Mouse (Mus musculus): ENCODE data around the gene Tut7.

Gene Tut7

DNA sequence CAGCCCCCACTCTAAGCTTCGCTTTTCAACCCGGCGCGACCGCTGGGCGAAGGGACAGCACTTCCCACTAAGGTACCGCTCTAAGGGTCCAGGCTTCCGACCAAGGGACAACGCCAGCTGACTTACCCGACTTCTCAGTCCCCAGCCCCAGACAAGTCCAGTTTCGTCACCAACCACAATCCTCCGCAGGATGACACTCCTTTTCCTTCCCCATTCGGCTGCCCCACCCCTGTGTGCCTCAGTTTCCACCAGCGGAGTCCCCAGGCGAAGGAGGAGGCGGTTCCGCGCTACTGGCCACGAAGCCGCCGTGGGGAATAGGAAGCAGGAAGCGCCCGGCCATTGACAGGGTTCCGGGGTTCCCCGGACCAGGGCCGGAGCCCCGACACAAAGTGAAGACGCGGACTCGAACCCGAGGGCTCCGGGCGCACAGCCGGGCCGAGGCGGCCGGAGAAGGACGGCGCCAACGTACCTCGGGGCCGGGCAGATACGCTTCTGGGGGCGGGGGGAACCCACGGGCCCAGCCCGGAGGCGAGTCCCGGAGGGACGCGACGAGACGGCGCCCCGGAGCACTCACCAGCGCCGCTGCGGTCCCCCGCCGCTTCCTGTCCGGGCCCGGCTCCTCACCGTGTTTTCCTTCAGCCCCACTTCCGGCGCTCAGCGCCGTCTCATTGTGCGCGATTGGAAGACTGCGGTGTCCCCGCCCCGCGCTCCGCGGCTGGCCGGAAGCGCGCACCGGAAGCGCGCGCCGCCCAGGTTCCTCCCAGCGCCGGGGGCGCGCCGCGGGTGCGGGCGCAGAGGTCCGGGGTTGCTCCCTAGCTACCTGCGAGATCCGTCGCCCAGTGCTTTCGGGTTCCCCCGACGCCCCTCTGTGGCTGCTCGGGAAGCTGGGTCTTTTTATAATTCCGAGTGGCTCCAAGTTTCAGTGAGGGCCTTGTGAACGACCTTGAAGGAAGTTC, at the start of gene Tut7:
Gene Tut7, minus strand, starts transcription at position 641 of the 956 bp plus-strand sequence.
- in situ Hi-C loops (cut with MboI; ENCODE audit: unreplicated experiment in 2 of 2): loop anchor here (25.0 kb wide), 3 partner anchors 1435 to 1660 kb away; partner anchors contain the start of genes 2210016F16Rik (in 1 of the 2) and Idnk (in 1 of the 2)

DNA sequence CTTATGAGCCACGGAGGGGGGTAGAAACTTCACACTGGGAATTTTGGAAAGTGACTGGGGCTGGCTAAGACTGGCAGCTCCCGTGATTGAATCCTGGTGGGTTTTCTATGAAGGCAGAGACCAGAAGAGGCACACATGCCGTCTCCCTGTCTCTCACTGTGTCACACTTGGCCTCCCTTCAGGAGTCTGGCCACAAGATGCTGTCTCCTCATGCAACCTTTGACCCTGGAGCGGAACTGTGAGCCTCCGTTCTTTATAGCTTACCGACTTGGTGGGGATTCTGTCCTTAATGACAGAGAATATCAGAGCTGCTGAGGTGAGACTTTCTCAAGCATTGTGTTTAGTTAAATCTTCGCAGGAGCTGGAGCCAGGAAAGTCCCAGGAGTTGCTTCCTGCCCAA, 49.5 kb upstream of the Tut7 start:
- in situ Hi-C loops (cut with MboI; ENCODE audit: unreplicated experiment in 2 of 2): no loop called here

GRCm38 (mm10) chr13:59870004-59870403, 47.1 kb upstream of the Tut7 start:
- in situ Hi-C loops (cut with MboI; ENCODE audit: unreplicated experiment in 2 of 2): no loop called here

DNA sequence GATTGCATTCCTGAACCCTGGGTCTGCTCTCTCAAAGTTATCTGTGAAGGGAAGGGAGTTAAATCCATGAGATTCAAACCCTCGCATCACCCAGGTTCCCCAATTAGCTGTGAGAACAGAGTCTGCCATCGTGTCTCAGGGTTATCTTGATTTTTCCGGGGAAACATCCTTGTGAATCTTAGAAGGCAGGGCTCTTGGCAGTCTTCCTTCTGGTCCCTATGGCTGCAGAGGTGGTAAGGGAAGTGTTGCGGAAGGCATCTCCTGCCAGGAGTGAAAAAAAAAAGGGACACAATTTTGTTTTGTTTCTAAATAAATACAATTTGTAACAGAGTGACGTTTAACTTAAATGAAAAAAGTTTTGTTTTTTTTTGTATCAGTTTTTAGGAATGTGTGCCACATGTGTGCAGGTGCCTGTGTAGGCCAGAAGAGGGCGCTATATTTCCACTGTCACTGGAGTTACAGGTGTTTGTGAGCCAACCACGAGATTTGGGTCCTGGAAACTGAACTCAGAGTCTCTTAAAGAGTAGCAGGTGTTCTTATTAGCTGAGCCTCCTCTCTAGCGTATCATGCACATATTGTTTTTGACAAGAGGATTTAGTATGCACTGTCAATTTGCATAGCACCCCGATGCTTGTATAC, 45.2 kb upstream of the Tut7 start:
- in situ Hi-C loops (cut with MboI; ENCODE audit: unreplicated experiment in 2 of 2): no loop called here

- in situ Hi-C loops (cut with MboI; ENCODE audit: unreplicated experiment in 2 of 2): no loop called here
These were observed 44.2 kb upstream of the Tut7 start for GRCm38 (mm10) chr13:59867103-59867502.

DNA sequence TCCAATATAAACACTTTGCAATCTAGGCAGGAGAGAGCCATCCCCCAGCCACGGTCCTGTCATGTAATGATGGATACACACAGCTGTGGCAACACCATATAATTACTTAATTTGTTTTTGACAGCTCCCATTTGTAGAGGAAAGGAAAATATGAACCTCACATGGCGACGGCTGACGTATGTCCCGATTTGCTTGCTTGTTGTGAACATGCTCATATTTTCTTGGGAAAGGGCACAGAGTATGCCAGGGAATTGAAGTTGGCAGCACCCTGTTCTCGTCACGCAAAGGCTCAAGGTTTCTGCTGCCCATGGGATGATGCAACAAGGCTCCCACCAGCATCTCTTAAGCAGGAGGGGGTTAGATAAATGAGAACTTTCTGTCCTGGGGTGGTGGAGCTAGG, 36.6 kb upstream of the Tut7 start:
- in situ Hi-C loops (cut with MboI; ENCODE audit: unreplicated experiment in 2 of 2): loop anchor here (10.0 kb wide), 2 partner anchors 885 to 1385 kb away; no protein-coding TSS in a partner anchor

GRCm38 (mm10) chr13:59856286-59857070, 33.5 kb upstream of the Tut7 start:
- in situ Hi-C loops (cut with MboI; ENCODE audit: unreplicated experiment in 2 of 2): loop anchor here (10.0 kb wide), 2 partner anchors 888 to 1388 kb away; no protein-coding TSS in a partner anchor

- in situ Hi-C loops (cut with MboI; ENCODE audit: unreplicated experiment in 2 of 2): loop anchor here (10.0 kb wide), 2 partner anchors 891 to 1391 kb away; no protein-coding TSS in a partner anchor
These were observed 30.5 kb upstream of the Tut7 start for GRCm38 (mm10) chr13:59853471-59853870.

- in situ Hi-C loops (cut with MboI; ENCODE audit: unreplicated experiment in 2 of 2): loop anchor here (10.0 kb wide), 2 partner anchors 894 to 1394 kb away; no protein-coding TSS in a partner anchor
These were observed 27.4 kb upstream of the Tut7 start for GRCm38 (mm10) chr13:59850373-59850772.

- in situ Hi-C loops (cut with MboI; ENCODE audit: unreplicated experiment in 2 of 2): loop anchor here (5.0 to 25.0 kb wide), 5 partner anchors 620 to 1832 kb away; no protein-coding TSS in a partner anchor
These were observed 21.7 kb upstream of the Tut7 start for GRCm38 (mm10) chr13:59844661-59845060.

DNA sequence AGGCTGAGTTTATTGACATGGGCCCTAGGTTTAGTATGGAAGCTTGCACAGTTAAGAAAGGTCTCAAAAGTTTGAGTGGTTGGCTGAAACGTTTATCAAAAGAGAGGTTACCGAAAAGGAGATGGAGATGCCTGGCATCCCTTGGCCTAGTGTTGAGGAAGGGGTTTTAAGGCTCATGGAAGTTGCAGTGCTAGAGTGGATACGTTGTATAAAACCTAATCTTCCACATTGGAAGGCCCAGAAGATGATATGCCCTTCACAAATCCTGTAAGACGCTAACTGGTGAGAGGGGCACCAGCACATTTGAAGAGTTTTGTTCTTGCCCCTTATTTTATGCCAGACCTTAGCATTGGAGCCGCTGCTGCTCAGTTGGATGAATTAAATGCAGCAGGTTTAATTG, 21.0 kb upstream of the Tut7 start:
- in situ Hi-C loops (cut with MboI; ENCODE audit: unreplicated experiment in 2 of 2): loop anchor here (5.0 to 25.0 kb wide), 5 partner anchors 621 to 1832 kb away; no protein-coding TSS in a partner anchor

GRCm38 (mm10) chr13:59842226-59843210, 19.6 kb upstream of the Tut7 start:
- in situ Hi-C loops (cut with MboI; ENCODE audit: unreplicated experiment in 2 of 2): loop anchor here (5.0 to 25.0 kb wide), 5 partner anchors 622 to 1830 kb away; no protein-coding TSS in a partner anchor

DNA sequence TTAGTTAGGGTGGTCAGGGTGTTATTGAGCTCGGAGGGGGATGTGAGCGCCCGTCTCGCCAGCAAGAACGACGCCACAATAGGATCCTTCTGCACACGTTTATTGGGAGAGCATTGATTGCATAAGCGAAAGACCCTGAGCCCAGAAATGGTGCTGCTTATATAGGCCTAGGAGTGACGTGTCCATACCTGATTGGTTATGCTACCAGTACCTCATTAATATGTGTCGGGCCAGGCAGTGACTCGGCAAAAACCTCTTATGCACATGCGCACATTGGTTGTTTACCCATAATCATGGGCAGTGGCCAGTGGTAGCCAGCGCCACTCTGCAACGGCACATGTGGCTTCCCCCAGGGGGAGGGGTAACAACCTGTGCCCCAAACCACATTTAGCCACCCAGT, 18.8 kb upstream of the Tut7 start:
- in situ Hi-C loops (cut with MboI; ENCODE audit: unreplicated experiment in 2 of 2): loop anchor here (5.0 to 25.0 kb wide), 5 partner anchors 623 to 1829 kb away; no protein-coding TSS in a partner anchor

- in situ Hi-C loops (cut with MboI; ENCODE audit: unreplicated experiment in 2 of 2): loop anchor here (5.0 to 25.0 kb wide), 5 partner anchors 624 to 1828 kb away; no protein-coding TSS in a partner anchor
These were observed 17.7 kb upstream of the Tut7 start for GRCm38 (mm10) chr13:59840429-59841169.

DNA sequence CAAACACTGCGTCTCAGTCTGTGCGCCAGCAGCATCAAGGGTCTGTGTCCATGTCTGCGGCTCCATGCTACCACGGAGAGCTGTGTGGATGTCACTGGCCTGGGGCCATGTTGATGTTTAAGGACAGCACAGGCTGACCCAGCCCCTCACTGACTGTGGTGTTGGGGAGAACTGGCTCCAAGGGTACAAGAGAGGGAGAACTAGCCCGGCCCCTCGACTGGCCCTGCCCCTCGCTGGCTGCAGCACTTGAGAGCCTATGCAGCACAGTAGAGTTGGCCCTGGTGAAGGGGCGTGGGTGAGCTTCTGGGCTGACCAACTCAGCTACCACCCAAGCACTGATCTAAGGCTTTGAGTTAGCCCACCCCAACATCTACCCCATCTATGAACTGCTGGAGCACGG, 16.4 kb upstream of the Tut7 start:
- in situ Hi-C loops (cut with MboI; ENCODE audit: unreplicated experiment in 2 of 2): loop anchor here in 1 of 2 experiments (25.0 kb wide), 1 partner anchor 1827 kb away; no protein-coding TSS in a partner anchor

DNA sequence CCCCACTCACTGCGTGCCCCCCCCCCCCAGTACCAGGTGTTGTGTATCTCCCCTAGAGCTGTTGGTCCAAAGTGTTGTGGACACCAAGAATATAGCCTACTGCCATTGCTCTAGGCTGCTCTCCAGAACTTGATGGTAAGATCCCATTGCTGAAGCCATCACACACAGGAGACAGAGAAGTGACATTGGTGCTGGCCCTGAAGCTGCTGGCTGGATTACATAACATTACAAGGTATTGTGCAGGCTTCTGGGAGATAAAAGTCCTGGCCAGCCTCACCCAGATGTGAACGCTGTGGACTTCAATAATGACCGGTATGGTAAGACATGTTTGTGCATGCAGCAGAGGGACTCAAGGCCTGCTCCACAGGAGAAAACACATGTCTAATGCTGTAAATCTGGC, 15.5 kb upstream of the Tut7 start:
- in situ Hi-C loops (cut with MboI; ENCODE audit: unreplicated experiment in 2 of 2): loop anchor here in 1 of 2 experiments (25.0 kb wide), 1 partner anchor 1826 kb away; no protein-coding TSS in a partner anchor

GRCm38 (mm10) chr13:59836811-59837210, 13.9 kb upstream of the Tut7 start:
- in situ Hi-C loops (cut with MboI; ENCODE audit: unreplicated experiment in 2 of 2): loop anchor here in 1 of 2 experiments (25.0 kb wide), 1 partner anchor 1825 kb away; no protein-coding TSS in a partner anchor

Measured in v-Abl transformed pro-B cells (cell line).